Mouse (Mus musculus) forebrain, embryonic 12.5 days (tissue): ENCODE results near the gene Rere. TPM values are rescaled to one million over a fixed set of nuclear protein-coding genes. Genes with fewer than 3 reads are reported as not detected.
A peak's percentile ranks its signal among the peaks of the same experiment; 100 is the strongest.

ENCODE experiments used
- ATAC-seq: fragments of 200-750 bp; cut with Nextera tagmentation; 2 replicates; pipeline ENCODE4 v1.8.0; 2017; ENCODE audit warnings: moderate TSS enrichment; ENCODE audit not compliant: low FRiP score
- H3K27ac ChIP-seq: fragments of 300-500 bp; sonication (generic); 2 replicates; pipeline ENCODE4 v1.5.1; 2016; ENCODE audit warnings: mild to moderate bottlenecking
- H3K27me3 ChIP-seq: fragments of 300-500 bp; sonication (generic); 2 replicates; pipeline ENCODE4 v1.6.1; 2016; ENCODE audit warnings: mild to moderate bottlenecking
- H3K36me3 ChIP-seq: fragments of 300-500 bp; sonication (generic); replicated peaks from 2 replicates; pipeline ENCODE4 v1.6.1; 2016; ENCODE audit warnings: mild to moderate bottlenecking
- H3K4me1 ChIP-seq: fragments of 300-500 bp; sonication (generic); 2 replicates; pipeline ENCODE4 v1.6.1; 2016
- H3K4me2 ChIP-seq: fragments of 300-500 bp; sonication (generic); 2 replicates; pipeline ENCODE4 v1.6.1; 2016; ENCODE audit warnings: mild to moderate bottlenecking, moderate library complexity
- H3K4me3 ChIP-seq: fragments of 300-500 bp; sonication (generic); replicated peaks from 2 replicates; pipeline ENCODE4 v1.5.1; 2016; ENCODE audit warnings: mild to moderate bottlenecking
- H3K9ac ChIP-seq: fragments of 300-500 bp; sonication (generic); 2 replicates; pipeline ENCODE4 v1.6.1; 2016; ENCODE audit warnings: mild to moderate bottlenecking
- H3K9me3 ChIP-seq: fragments of 300-500 bp; sonication (generic); 2 replicates; pipeline ENCODE4 v1.6.1; 2016
- WGBS: fragments of 180-500 bp; shearing (Covaris S2); methylation state at CpG from one replicate; pipeline ENCODE4 v1.1.7; 2016; 5-methylcytosine and 5-hydroxymethylcytosine counted together
- polyA plus RNA-seq: library from polyadenylated mRNA; unstranded; fragments of >200 nt; fragmentation: Nextera tagmentation; extraction: Ambion mirVana; gene quantifications from 2 replicates; pipeline ENCODE4 v1.2.1, GENCODE M21; 2016

Rere gene
- polyA plus RNA-seq, 1 experiment from 2014 or later, result 44.4 TPM

DNA sequence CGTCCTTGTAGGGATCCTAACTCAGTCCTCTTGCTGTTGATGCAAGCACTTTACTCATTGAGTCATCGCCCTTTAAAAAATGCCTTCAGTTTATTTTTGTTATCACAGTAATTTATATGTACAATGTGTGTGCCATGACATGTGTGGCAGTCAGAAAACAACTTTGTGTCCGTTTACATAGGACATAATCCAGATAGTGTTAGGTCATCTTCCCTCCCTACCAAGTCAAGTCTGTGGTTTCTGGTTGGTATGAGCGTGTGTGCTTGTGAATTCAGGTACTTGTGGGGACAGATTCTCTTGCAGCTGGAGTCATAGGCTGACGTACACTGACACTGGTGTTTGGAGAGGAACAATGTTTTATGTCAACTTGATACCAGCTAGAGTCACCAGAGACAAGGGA, 74.4 kb downstream of the Rere start:
- Histone ChIP-seq H3K4me3 (no peak overlapping the region), H3K9ac (no peak overlapping the region), H3K9me3 (no peaks in the 10 kb centered on the region), H3K4me2 (no peak overlapping the region), H3K27ac (no peak overlapping the region), H3K4me1 (peaks cover 19% of the 10 kb centered on the region), H3K36me3 (no peaks in the 10 kb centered on the region), H3K27me3 (no peaks in the 10 kb centered on the region)
- 90% methylated on average over 5 of the region's 5 CpGs for WGBS
- ATAC-seq, result no peak

GRCm38 (mm10) chr4:150361986-150362691, 80.7 kb downstream of the Rere start:
- Histone ChIP-seq H3K36me3 (no peaks in the 10 kb centered on the region), H3K9ac (no peak overlapping the region), H3K27me3 (no peaks in the 10 kb centered on the region), H3K4me1 (peaks cover 25% of the 10 kb centered on the region), H3K9me3 (no peaks in the 10 kb centered on the region), H3K4me3 (no peak overlapping the region), H3K27ac (peak overlapping the region; percentile 48; the same call in 1 of the 2 replicates), H3K4me2 (no peak overlapping the region)
- no peak for ATAC-seq
- WGBS, result 19% methylated on average over 8 of the region's 8 CpGs

DNA sequence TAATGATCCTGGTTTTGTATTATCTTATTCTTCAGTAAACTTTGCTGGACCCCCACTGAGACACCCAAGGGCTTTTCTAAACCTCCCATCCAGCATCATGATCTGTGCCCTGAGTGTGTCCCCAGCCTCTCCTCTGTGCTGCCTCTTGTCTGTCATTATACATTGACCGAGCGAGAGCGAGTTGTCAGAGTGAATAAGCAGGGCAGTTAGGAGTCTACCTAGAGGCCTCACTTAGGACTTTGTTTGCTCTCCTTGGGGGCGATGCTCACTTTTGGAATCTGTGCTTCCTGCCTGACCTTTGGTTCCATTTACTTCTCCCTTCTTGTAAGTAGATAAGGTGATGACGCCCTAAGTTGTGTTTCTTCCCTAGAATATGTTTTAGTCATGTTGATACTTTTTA, 81.4 kb downstream of the Rere start:
- no peak for ATAC-seq
- H3K27me3 ChIP-seq, result no peaks in the 10 kb centered on the region
- H3K9ac ChIP-seq, result no peak overlapping the region
- no peaks in the 10 kb centered on the region for H3K9me3 ChIP-seq
- WGBS, result 53% methylated on average over 5 of the region's 5 CpGs
- H3K4me1 ChIP-seq, result peaks cover 25% of the 10 kb centered on the region
- no peak overlapping the region for H3K27ac ChIP-seq
- H3K4me2 ChIP-seq, result no peak overlapping the region
- no peak overlapping the region for H3K4me3 ChIP-seq
- no peaks in the 10 kb centered on the region for H3K36me3 ChIP-seq

DNA sequence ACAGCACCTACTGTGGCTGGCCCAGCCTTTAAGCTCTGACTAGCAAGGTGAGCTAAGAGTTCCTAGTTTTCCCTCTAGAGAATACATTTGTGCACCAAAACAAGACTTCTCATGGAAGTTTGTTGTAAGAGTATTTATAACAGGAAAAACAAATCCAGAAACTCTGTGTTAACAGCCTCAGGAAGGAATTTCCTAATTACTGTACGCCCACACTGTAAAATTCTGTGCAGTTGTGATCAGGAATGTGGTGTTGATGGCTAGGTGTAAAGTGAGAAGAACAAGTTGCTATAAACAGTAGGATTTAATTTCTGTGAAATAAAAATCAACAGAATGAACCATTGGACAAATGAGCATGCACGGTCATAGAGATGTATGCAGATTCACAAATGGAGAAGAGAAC, 83.3 kb downstream of the Rere start:
- no peak for ATAC-seq
- WGBS, result 88% methylated on average over 2 of the region's 2 CpGs
- H3K36me3 ChIP-seq, result no peaks in the 10 kb centered on the region
- no peaks in the 10 kb centered on the region for H3K9me3 ChIP-seq
- H3K27ac ChIP-seq, result no peak overlapping the region
- H3K27me3 ChIP-seq, result no peaks in the 10 kb centered on the region
- H3K4me2 ChIP-seq, result no peak overlapping the region
- peaks cover 33% of the 10 kb centered on the region for H3K4me1 ChIP-seq
- no peak overlapping the region for H3K9ac ChIP-seq
- no peak overlapping the region for H3K4me3 ChIP-seq

- ATAC-seq, result no peak
- 75% methylated on average over 6 of the region's 6 CpGs for WGBS
- H3K4me2 ChIP-seq, result no peak overlapping the region
- peaks cover 43% of the 10 kb centered on the region for H3K4me1 ChIP-seq
- H3K9me3 ChIP-seq, result no peaks in the 10 kb centered on the region
- H3K36me3 ChIP-seq, result no peaks in the 10 kb centered on the region
- no peak overlapping the region for H3K9ac ChIP-seq
- no peaks in the 10 kb centered on the region for H3K27me3 ChIP-seq
- H3K27ac ChIP-seq, result no peak overlapping the region
- H3K4me3 ChIP-seq, result no peak overlapping the region
These were observed 85.2 kb downstream of the Rere start for GRCm38 (mm10) chr4:150366510-150367208.

DNA sequence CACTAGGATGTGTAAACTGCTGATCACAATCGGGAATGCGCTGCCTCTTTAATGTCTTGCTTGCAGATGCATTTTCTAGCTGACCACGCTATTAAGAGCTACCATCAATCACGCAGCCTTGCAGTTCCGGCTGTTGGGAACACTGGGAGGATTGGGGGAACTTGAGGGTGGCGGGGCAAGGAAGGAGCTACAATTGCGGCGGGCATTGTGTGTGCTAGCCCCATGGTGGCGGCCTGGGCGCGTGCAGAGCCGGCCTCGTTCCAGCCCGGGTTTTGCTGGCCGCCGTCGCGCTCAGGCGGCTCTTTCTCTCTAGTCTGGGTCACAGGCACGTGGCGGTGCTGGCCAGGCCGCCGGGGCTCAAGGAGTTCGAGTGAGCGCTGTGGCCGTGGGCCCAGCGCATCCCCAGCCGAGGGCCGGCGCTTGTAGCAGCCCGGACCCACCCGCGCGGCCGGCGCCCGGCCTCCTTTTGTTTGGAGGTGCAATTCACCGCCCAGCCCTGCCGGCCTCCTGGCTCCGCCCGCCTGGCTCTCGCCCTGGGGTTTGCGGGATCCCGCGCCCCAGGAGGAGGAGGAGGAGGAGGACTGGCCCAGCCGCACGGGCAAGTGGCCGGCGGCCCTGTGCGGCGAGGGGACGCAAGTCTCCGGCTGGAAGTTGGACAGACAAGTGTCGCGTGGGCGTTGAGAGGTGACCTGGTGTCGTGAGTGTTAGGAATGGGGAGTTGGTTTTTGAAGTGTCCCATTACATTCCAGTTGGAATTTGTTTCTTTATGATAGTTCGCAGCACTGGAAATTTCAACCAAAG, 90.3 kb downstream of the Rere start:
- no peaks in the 10 kb centered on the region for H3K36me3 ChIP-seq
- peak overlapping the region; percentile 69 for H3K9ac ChIP-seq
- ATAC-seq, result peak; percentile 89
- H3K4me1 ChIP-seq, result peaks cover 71% of the 10 kb centered on the region
- peak overlapping the region; percentile 87 for H3K4me2 ChIP-seq
- H3K9me3 ChIP-seq, result no peaks in the 10 kb centered on the region
- peak overlapping the region; percentile 94 for H3K27ac ChIP-seq
- H3K4me3 ChIP-seq, result peak overlapping the region; percentile 53
- WGBS, result under 1% methylated on average over 56 of the region's 58 CpGs
- no peaks in the 10 kb centered on the region for H3K27me3 ChIP-seq

DNA sequence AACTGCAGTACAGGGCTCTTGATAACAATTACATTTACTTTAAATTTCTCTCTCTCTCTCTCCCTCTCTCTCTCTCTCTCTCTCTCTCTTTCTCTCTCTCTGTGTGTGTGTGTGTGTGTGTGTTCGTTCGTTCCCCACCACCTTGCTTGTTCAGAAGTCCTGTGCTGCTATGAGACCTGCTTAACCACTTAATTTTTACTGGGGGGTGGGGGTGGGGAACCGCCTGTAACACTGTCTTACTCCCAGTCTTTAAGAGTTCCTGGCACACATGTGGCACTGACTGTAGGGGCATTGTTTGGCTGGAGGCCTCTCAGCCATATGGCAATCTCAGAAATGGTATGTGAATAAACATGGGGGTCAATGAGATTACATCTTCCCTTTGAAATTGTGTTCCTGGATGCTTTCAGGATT, 91.2 kb downstream of the Rere start:
- peak overlapping the region; percentile 87 for H3K4me2 ChIP-seq
- H3K9me3 ChIP-seq, result no peaks in the 10 kb centered on the region
- peaks cover 71% of the 10 kb centered on the region for H3K4me1 ChIP-seq
- H3K4me3 ChIP-seq, result peak overlapping the region; percentile 53
- H3K36me3 ChIP-seq, result no peaks in the 10 kb centered on the region
- no peak for ATAC-seq
- peak overlapping the region; percentile 94 for H3K27ac ChIP-seq
- 3% methylated on average over 3 of the region's 3 CpGs for WGBS
- H3K9ac ChIP-seq, result peak overlapping the region; percentile 69
- H3K27me3 ChIP-seq, result no peaks in the 10 kb centered on the region

DNA sequence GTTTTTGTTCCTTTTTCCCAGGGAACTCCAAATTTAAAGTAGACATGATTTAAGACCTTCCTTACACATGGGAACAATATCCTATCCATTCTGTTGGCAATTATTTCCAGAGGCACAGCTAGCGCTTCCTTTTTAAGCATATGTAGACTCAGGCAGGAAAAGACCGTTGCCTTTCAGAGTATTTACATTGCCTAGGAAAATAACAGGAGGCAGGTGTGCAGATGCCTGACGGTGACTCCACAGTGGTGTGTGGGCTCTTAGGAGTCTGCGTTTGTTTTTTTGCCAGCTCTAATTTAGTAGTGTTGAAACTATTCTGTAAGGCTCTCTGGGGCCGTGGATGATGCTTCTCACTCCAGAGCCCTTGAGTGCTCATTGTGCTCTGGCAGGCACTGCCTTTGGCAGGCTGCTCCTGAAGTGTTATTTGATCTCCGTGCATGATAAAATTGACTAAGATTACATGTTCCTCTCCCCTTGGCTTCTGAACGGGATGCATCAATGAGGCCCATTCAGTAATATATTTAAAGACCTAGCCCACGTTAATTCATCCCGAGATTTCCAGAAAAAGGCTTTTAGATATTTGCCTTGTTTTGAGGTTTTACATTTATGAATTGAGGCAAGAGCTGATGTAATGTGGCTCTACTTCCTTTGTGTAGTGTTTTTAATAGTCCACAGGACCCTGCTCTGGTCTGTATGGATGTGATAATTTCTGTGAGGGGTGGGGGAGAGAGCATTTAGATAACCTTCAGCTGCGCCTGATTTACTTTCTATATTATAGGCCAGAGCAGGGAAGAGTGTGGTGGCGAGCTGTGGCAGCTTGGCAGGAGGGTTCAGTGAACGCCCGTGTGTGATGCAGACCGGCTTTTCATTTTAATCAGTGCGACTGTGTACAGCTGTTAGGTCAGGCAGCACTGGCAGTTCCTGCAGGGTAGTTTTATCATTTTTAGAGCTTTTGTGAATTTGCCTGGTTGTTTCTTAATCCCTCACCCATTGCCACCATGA, 92.0 kb downstream of the Rere start:
- Histone ChIP-seq H3K27ac (peak overlapping the region; percentile 94), H3K27me3 (no peaks in the 10 kb centered on the region), H3K4me2 (peak overlapping the region; percentile 87), H3K9ac (peak overlapping the region; percentile 13; the same call in 1 of the 2 replicates), H3K36me3 (no peaks in the 10 kb centered on the region), H3K4me3 (peak overlapping the region; percentile 53), H3K9me3 (no peaks in the 10 kb centered on the region), H3K4me1 (peaks cover 72% of the 10 kb centered on the region)
- ATAC-seq, result peak; percentile 75
- WGBS, result 2% methylated on average over 15 of the region's 15 CpGs

DNA sequence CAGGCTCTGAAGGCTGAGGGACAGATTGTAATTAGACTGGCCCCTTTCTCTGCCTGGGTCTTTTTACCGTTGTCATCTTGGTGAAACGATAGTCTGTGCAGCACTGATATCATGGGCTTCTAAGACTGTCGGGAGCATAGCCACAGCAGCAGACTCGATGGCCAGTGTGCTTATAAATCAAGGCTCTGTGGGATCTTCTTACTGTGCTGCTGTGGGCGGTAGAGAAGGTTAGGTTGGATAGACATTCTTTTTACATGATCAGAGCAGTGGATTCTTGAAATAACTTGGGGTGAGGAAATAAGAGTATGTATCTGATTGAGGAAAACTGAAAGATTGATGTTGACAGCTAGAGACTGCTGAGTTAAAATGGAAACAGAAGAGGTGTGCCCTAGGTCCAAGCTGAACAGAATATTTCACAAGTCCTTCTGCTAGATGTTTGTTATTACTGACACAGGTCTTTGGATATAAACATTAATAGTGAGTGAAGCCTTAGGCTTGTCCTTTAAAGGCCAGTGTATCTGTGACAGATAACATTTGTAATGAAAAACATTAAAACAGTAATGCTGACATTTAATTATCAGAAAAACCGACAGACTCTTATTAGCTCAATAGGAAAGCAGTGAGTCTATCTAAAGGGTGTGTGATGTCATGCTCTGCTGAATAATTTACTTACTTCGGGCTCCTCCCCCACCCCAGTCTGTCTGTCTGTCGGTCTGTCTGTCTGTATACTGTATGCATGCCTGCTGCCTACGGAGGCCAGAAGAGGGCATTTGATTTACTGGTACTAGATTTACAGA, 93.4 kb downstream of the Rere start:
- H3K4me1 ChIP-seq, result peaks cover 73% of the 10 kb centered on the region
- WGBS, result 47% methylated on average over 9 of the region's 9 CpGs
- H3K27me3 ChIP-seq, result no peaks in the 10 kb centered on the region
- no peak for ATAC-seq
- H3K9ac ChIP-seq, result no peak overlapping the region
- H3K36me3 ChIP-seq, result no peaks in the 10 kb centered on the region
- H3K9me3 ChIP-seq, result no peaks in the 10 kb centered on the region
- no peak overlapping the region for H3K4me3 ChIP-seq
- H3K27ac ChIP-seq, result peak overlapping the region; percentile 11; the same call in 1 of the 2 replicates
- H3K4me2 ChIP-seq, result no peak overlapping the region; the same call in 1 of the 2 replicates

DNA sequence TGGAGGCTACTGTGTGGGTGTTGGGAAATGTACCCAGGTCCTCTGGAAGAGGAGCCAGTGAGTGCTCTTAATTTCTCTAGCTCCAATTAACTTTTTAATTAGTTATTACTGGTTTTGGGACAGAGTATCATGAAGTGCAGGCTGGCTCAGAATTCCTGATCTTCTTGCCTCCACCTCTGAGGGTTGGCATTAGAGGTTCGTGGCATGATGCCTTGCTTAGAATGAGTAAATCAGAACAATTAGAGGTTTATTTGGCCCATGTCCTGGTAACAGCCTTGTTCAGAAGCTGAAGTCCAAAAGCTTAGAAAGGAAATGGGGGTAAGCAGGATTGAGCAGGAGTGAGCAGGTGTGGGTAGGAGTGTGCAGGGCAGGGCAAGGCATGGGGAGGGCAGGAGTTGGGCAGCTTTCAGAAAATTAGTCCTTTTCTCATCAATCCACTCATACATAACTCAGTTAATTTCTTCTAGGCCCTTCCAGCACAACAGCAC, 94.0 kb downstream of the Rere start:
- H3K36me3 ChIP-seq, result no peaks in the 10 kb centered on the region
- no peak overlapping the region for H3K27ac ChIP-seq
- H3K9me3 ChIP-seq, result no peaks in the 10 kb centered on the region
- 67% methylated on average over 1 of the region's 1 CpGs for whole genome bisulfite sequencing
- peaks cover 73% of the 10 kb centered on the region for H3K4me1 ChIP-seq
- no peak overlapping the region for H3K9ac ChIP-seq
- ATAC-seq, result no peak
- no peaks in the 10 kb centered on the region for H3K27me3 ChIP-seq
- H3K4me3 ChIP-seq, result no peak overlapping the region
- H3K4me2 ChIP-seq, result no peak overlapping the region

GRCm38 (mm10) chr4:150379313-150379712, 97.9 kb downstream of the Rere start:
- no peaks in the 10 kb centered on the region for H3K9me3 ChIP-seq
- WGBS, result 79% methylated on average over 6 of the region's 6 CpGs
- H3K4me1 ChIP-seq, result peaks cover 38% of the 10 kb centered on the region

More at GRCm38 (mm10) chr4:150379313-150379712, 97.9 kb downstream of the Rere start:
- no peak for ATAC-seq
- no peaks in the 10 kb centered on the region for H3K36me3 ChIP-seq
- H3K4me2 ChIP-seq, result no peak overlapping the region
- no peak overlapping the region for H3K4me3 ChIP-seq
- H3K9ac ChIP-seq, result no peak overlapping the region
- H3K27me3 ChIP-seq, result no peaks in the 10 kb centered on the region
- no peak overlapping the region for H3K27ac ChIP-seq
